Mouse (Mus musculus): Measurements from ENCODE around the gene Rabggtb. TPM values are rescaled to one million over a fixed set of nuclear protein-coding genes. Genes with fewer than 3 reads are reported as not detected.
A peak's percentile ranks its signal among the peaks of the same experiment; 100 is the strongest.
"Not testable (repeated sequence)": the region's sequence is repeated elsewhere in the genome, so short reads cannot be mapped to it uniquely, and the experiment has no call there.

Gene Rabggtb
- polyA plus RNA-seq, 1 experiment from 2014 or later, result 50.3 TPM

GRCm38 (mm10) chr3:153895454-153895853 is 17.4 kb downstream of the Rabggtb start:
- Histone ChIP-seq H3K9ac (no peak overlapping the region), H3K27ac (no peak overlapping the region), H3K4me1 (no peaks in the 10 kb centered on the region), H3K4me3 (replicated peaks) (no peak overlapping the region), H3K27me3 (no peaks in the 10 kb centered on the region), H3K36me3 (no peaks in the 10 kb centered on the region), H3K9me3 (replicated peaks) (no peaks in the 10 kb centered on the region), H3K4me2 (no peak overlapping the region)
- no peak for ATAC-seq (replicated peaks; ENCODE audit: low FRiP score)
- WGBS, result 80% methylated on average over 3 of the region's 3 CpGs

- Histone ChIP-seq H3K4me1 (0 out of 2 replicates have a peak, but pooled peaks cover 4% of the 10 kb centered on the region), H3K36me3 (no peaks in the 10 kb centered on the region), H3K9ac (no peak overlapping the region), H3K4me2 (no peak overlapping the region), H3K27ac (no peak overlapping the region), H3K27me3 (no peaks in the 10 kb centered on the region), H3K4me3 (replicated peaks) (no peak overlapping the region), H3K9me3 (replicated peaks) (no peaks in the 10 kb centered on the region)
- WGBS, result 76% methylated on average over 8 of the region's 8 CpGs
- ATAC-seq (replicated peaks; ENCODE audit: low FRiP score), result no peak
Observed at GRCm38 (mm10) chr3:153889188-153889781, 23.5 kb downstream of the Rabggtb start.

GRCm38 (mm10) chr3:153888141-153888540 is 24.7 kb downstream of the Rabggtb start:
- Histone ChIP-seq H3K4me3 (replicated peaks) (no peak overlapping the region), H3K27ac (no peak overlapping the region), H3K36me3 (no peaks in the 10 kb centered on the region), H3K4me2 (no peak overlapping the region), H3K27me3 (no peaks in the 10 kb centered on the region), H3K4me1 (0 out of 2 replicates have a peak, but pooled peaks cover 4% of the 10 kb centered on the region), H3K9ac (no peak overlapping the region), H3K9me3 (replicated peaks) (no peaks in the 10 kb centered on the region)
- 72% methylated on average over 6 of the region's 6 CpGs for WGBS
- no peak for ATAC-seq (replicated peaks; ENCODE audit: low FRiP score)

GRCm38 (mm10) chr3:153886296-153886695 is 26.5 kb downstream of the Rabggtb start:
- Histone ChIP-seq H3K9me3 (replicated peaks) (no peaks in the 10 kb centered on the region), H3K27me3 (no peaks in the 10 kb centered on the region), H3K9ac (no peak overlapping the region), H3K4me1 (0 out of 2 replicates have a peak, but pooled peaks cover 4% of the 10 kb centered on the region), H3K27ac (no peak overlapping the region), H3K4me2 (no peak overlapping the region), H3K36me3 (no peaks in the 10 kb centered on the region), H3K4me3 (replicated peaks) (no peak overlapping the region)
- no peak for ATAC-seq (replicated peaks; ENCODE audit: low FRiP score)

GRCm38 (mm10) chr3:153871396-153871795 is 41.4 kb downstream of the Rabggtb start:
- 80% methylated on average over 5 of the region's 5 CpGs for WGBS
- ATAC-seq (replicated peaks; ENCODE audit: low FRiP score), result 0 out of 2 replicates have a peak, but pooled peaks have one; percentile 36
- Histone ChIP-seq H3K9me3 (replicated peaks) (no peaks in the 10 kb centered on the region), H3K4me2 (no peak overlapping the region), H3K27ac (no peak overlapping the region), H3K4me3 (replicated peaks) (no peak overlapping the region), H3K9ac (no peak overlapping the region), H3K27me3 (no peaks in the 10 kb centered on the region), H3K4me1 (no peaks in the 10 kb centered on the region), H3K36me3 (no peaks in the 10 kb centered on the region)

GRCm38 (mm10) chr3:153867149-153868136 is 45.4 kb downstream of the Rabggtb start:
- no peaks in the 10 kb centered on the region for H3K27me3 ChIP-seq
- no peak overlapping the region for H3K27ac ChIP-seq
- H3K4me3 ChIP-seq (replicated peaks), result no peak overlapping the region
- H3K9ac ChIP-seq, result no peak overlapping the region
- H3K36me3 ChIP-seq, result no peaks in the 10 kb centered on the region
- H3K4me1 ChIP-seq, result no peaks in the 10 kb centered on the region
- H3K9me3 ChIP-seq (replicated peaks), result no peaks in the 10 kb centered on the region
- ATAC-seq (replicated peaks; ENCODE audit: low FRiP score), result no peak
- no peak overlapping the region for H3K4me2 ChIP-seq
- 72% methylated on average over 14 of the region's 14 CpGs for WGBS

- Histone ChIP-seq H3K4me1 (no peaks in the 10 kb centered on the region), H3K9ac (no peak overlapping the region), H3K4me3 (replicated peaks) (no peak overlapping the region), H3K27me3 (no peaks in the 10 kb centered on the region), H3K4me2 (no peak overlapping the region), H3K36me3 (no peaks in the 10 kb centered on the region), H3K9me3 (replicated peaks) (no peaks in the 10 kb centered on the region), H3K27ac (no peak overlapping the region)
- no peak for ATAC-seq (replicated peaks; ENCODE audit: low FRiP score)
- WGBS, result 87% methylated on average over 4 of the region's 4 CpGs
Observed at GRCm38 (mm10) chr3:153864636-153865429, 48.0 kb downstream of the Rabggtb start.

- no peak overlapping the region for H3K4me2 ChIP-seq
- no peaks in the 10 kb centered on the region for H3K36me3 ChIP-seq
- H3K4me1 ChIP-seq, result no peaks in the 10 kb centered on the region
- H3K27me3 ChIP-seq, result no peaks in the 10 kb centered on the region
- no peak for ATAC-seq (replicated peaks; ENCODE audit: low FRiP score)
- H3K9me3 ChIP-seq (replicated peaks), result no peaks in the 10 kb centered on the region
- 84% methylated on average over 2 of the region's 2 CpGs for WGBS
- no peak overlapping the region for H3K27ac ChIP-seq
- H3K9ac ChIP-seq, result no peak overlapping the region
- no peak overlapping the region for H3K4me3 ChIP-seq (replicated peaks)
Observed at GRCm38 (mm10) chr3:153863816-153864215, 49.0 kb downstream of the Rabggtb start.

- not testable (repeated sequence) for H3K36me3 ChIP-seq; H3K4me3 ChIP-seq (replicated peaks); H3K4me1 ChIP-seq; H3K27ac ChIP-seq; H3K4me2 ChIP-seq; H3K9ac ChIP-seq; ATAC-seq (replicated peaks; ENCODE audit: low FRiP score); H3K9me3 ChIP-seq (replicated peaks); H3K27me3 ChIP-seq
- 86% methylated on average over 8 of the region's 8 CpGs for WGBS
Observed at GRCm38 (mm10) chr3:153860392-153860791, 52.4 kb downstream of the Rabggtb start.

GRCm38 (mm10) chr3:153858350-153859001 is 54.3 kb downstream of the Rabggtb start:
- WGBS, result 81% methylated on average over 10 of the region's 10 CpGs
- no peaks in the 10 kb centered on the region for H3K9me3 ChIP-seq (replicated peaks)
- H3K4me2 ChIP-seq, result no peak overlapping the region
- H3K36me3 ChIP-seq, result no peaks in the 10 kb centered on the region
- no peak for ATAC-seq (replicated peaks; ENCODE audit: low FRiP score)
- H3K4me1 ChIP-seq, result no peaks in the 10 kb centered on the region
- no peaks in the 10 kb centered on the region for H3K27me3 ChIP-seq
- H3K9ac ChIP-seq, result no peak overlapping the region
- no peak overlapping the region for H3K4me3 ChIP-seq (replicated peaks)
- H3K27ac ChIP-seq, result no peak overlapping the region

Measured in kidney, embryonic 15.5 days (tissue).